Mouse (Mus musculus): ENCODE data around the gene Txlnb. TPM values are rescaled to one million over a fixed set of nuclear protein-coding genes. Genes with fewer than 3 reads are reported as not detected.
A peak's percentile ranks its signal among the peaks of the same experiment; 100 is the strongest.

Txlnb gene
- polyA plus RNA-seq, 1 experiment from 2014 or later = 1.8 TPM

- H3K4me1 ChIP-seq (ENCODE audit: control insufficient read depth, insufficient read depth, low read length) = no peaks in the 10 kb centered on the region
- H3K27ac ChIP-seq (replicated peaks; ENCODE audit: low read depth, low read length) = no peak overlapping the region
- WGBS = 20% methylated on average over 5 of the region's 5 CpGs
- DNase-seq (ENCODE audit: low spot score) (peak; percentile 78), ATAC-seq (replicated peaks; ENCODE audit: insufficient number of reproducible peaks, low FRiP score, low TSS enrichment, low read depth) (peak; percentile 93)
- no peak overlapping the region for H3K4me3 ChIP-seq (ENCODE audit: low read depth, low read length)
- H3K36me3 ChIP-seq (replicated peaks; ENCODE audit: control insufficient read depth, insufficient read depth, low read depth, low read length) = no peaks in the 10 kb centered on the region
- no peaks in the 10 kb centered on the region for H3K27me3 ChIP-seq (ENCODE audit: control insufficient read depth, insufficient read depth, low read length)
- H3K4me2 ChIP-seq (ENCODE audit: low read depth, low read length) = no peak overlapping the region
- H3K9me3 ChIP-seq (replicated peaks; ENCODE audit: control insufficient read depth, low read length) = no peaks in the 10 kb centered on the region
- no peak overlapping the region for H3K9ac ChIP-seq (replicated peaks; ENCODE audit: low read length)
These were observed 74.0 kb downstream of the Txlnb start for GRCm38 (mm10) chr10:17869822-17870662.

- no peak overlapping the region for H3K9ac ChIP-seq (replicated peaks; ENCODE audit: low read length)
- H3K4me3 ChIP-seq (ENCODE audit: low read depth, low read length) = no peak overlapping the region
- no peaks in the 10 kb centered on the region for H3K9me3 ChIP-seq (replicated peaks; ENCODE audit: control insufficient read depth, low read length)
- no peaks in the 10 kb centered on the region for H3K27me3 ChIP-seq (ENCODE audit: control insufficient read depth, insufficient read depth, low read length)
- H3K4me2 ChIP-seq (ENCODE audit: low read depth, low read length) = no peak overlapping the region
- no peaks in the 10 kb centered on the region for H3K4me1 ChIP-seq (ENCODE audit: control insufficient read depth, insufficient read depth, low read length)
- DNase-seq (ENCODE audit: low spot score) = no peak
- H3K36me3 ChIP-seq (replicated peaks; ENCODE audit: control insufficient read depth, insufficient read depth, low read depth, low read length) = no peaks in the 10 kb centered on the region
- no peak overlapping the region for H3K27ac ChIP-seq (replicated peaks; ENCODE audit: low read depth, low read length)
- peak; percentile 72 for ATAC-seq (replicated peaks; ENCODE audit: insufficient number of reproducible peaks, low FRiP score, low TSS enrichment, low read depth)
- WGBS = 17% methylated on average over 8 of the region's 8 CpGs
These were observed 82.2 kb downstream of the Txlnb start for GRCm38 (mm10) chr10:17878002-17878919.

DNA sequence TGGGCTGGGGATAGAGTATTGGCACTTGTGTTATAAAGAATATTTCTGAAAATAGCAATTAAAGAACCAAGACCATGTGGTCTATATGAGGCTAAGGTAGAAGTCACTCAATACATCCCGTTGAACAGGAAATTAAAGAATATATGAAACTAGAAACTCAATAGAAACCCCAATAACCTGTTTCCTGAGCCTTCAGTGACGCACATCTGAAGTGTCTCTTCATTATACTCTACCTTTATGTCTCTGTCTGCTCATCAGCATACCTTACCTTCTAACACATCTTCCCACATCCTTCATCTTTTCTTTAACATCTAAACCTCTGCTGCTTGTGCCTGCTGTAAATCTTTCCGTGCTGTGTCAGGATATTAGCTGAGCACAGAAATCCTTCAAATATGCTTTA is 84.0 kb downstream of the Txlnb start:
- no peak for ATAC-seq (replicated peaks; ENCODE audit: insufficient number of reproducible peaks, low FRiP score, low TSS enrichment, low read depth)
- Histone ChIP-seq H3K4me3 (ENCODE audit: low read depth, low read length) (no peak overlapping the region), H3K9me3 (replicated peaks; ENCODE audit: control insufficient read depth, low read length) (no peaks in the 10 kb centered on the region), H3K36me3 (replicated peaks; ENCODE audit: control insufficient read depth, insufficient read depth, low read depth, low read length) (no peaks in the 10 kb centered on the region), H3K27me3 (ENCODE audit: control insufficient read depth, insufficient read depth, low read length) (no peaks in the 10 kb centered on the region), H3K9ac (replicated peaks; ENCODE audit: low read length) (no peak overlapping the region), H3K4me2 (ENCODE audit: low read depth, low read length) (no peak overlapping the region), H3K27ac (replicated peaks; ENCODE audit: low read depth, low read length) (no peak overlapping the region), H3K4me1 (ENCODE audit: control insufficient read depth, insufficient read depth, low read length) (no peaks in the 10 kb centered on the region)
- WGBS = 88% methylated on average over 3 of the region's 3 CpGs
- DNase-seq (ENCODE audit: low spot score) = no peak

- no peaks in the 10 kb centered on the region for H3K4me1 ChIP-seq (ENCODE audit: control insufficient read depth, insufficient read depth, low read length)
- H3K27me3 ChIP-seq (ENCODE audit: control insufficient read depth, insufficient read depth, low read length) = no peaks in the 10 kb centered on the region
- no peaks in the 10 kb centered on the region for H3K36me3 ChIP-seq (replicated peaks; ENCODE audit: control insufficient read depth, insufficient read depth, low read depth, low read length)
- H3K9ac ChIP-seq (replicated peaks; ENCODE audit: low read length) = no peak overlapping the region
- 0 out of 2 replicates have a peak, but pooled peaks have one; percentile 9 for ATAC-seq (replicated peaks; ENCODE audit: insufficient number of reproducible peaks, low FRiP score, low TSS enrichment, low read depth)
- H3K4me2 ChIP-seq (ENCODE audit: low read depth, low read length) = no peak overlapping the region
- 63% methylated on average over 2 of the region's 2 CpGs for WGBS
- H3K9me3 ChIP-seq (replicated peaks; ENCODE audit: control insufficient read depth, low read length) = no peaks in the 10 kb centered on the region
- DNase-seq (ENCODE audit: low spot score) = no peak
- no peak overlapping the region for H3K27ac ChIP-seq (replicated peaks; ENCODE audit: low read depth, low read length)
- H3K4me3 ChIP-seq (ENCODE audit: low read depth, low read length) = no peak overlapping the region
These were observed 84.7 kb downstream of the Txlnb start for GRCm38 (mm10) chr10:17880724-17881123.

Other genes with a start within 250 kb of the Txlnb start
- 50.7 and 51.5 TPM in 2 replicates for gene Cited2, start 73.0 kb upstream of the Txlnb start, polyA plus RNA-seq (2014; fragmentation: Nextera tagmentation; extraction: Ambion mirVana)
- 4.3 and 4.7 TPM in 2 replicates for gene Heca, start 151.8 kb downstream of the Txlnb start, polyA plus RNA-seq (2014; fragmentation: Nextera tagmentation; extraction: Ambion mirVana)
- 188 and 208 TPM in 2 replicates for gene Abracl, start 227.1 kb downstream of the Txlnb start, polyA plus RNA-seq (2014; fragmentation: Nextera tagmentation; extraction: Ambion mirVana)